Mouse (Mus musculus) lung, postnatal 10 days (tissue): ENCODE results near the gene Gm49388.

Source experiments
- DNase-seq: peaks from one replicate; pipeline ENCODE4 v3.0.0; 2021

The Gm49388 gene

GRCm38 (mm10) chr7:127842001-127842718, 56.8 kb downstream of the Gm49388 start:
- peak; percentile 91 for DNase-seq

GRCm38 (mm10) chr7:127849973-127850875, 64.8 kb downstream of the Gm49388 start:
- DNase-seq = no peak

GRCm38 (mm10) chr7:127850906-127851305, 65.5 kb downstream of the Gm49388 start:
- no peak for DNase-seq
